Mouse (Mus musculus): ENCODE measurements at regions not wholly inside any gene's neighbourhood (a gene's known extent, or its start where the extent isn't known, plus 50 kb on each side); places are given as distances from the start of the nearest gene placed in this dataset.

DNA sequence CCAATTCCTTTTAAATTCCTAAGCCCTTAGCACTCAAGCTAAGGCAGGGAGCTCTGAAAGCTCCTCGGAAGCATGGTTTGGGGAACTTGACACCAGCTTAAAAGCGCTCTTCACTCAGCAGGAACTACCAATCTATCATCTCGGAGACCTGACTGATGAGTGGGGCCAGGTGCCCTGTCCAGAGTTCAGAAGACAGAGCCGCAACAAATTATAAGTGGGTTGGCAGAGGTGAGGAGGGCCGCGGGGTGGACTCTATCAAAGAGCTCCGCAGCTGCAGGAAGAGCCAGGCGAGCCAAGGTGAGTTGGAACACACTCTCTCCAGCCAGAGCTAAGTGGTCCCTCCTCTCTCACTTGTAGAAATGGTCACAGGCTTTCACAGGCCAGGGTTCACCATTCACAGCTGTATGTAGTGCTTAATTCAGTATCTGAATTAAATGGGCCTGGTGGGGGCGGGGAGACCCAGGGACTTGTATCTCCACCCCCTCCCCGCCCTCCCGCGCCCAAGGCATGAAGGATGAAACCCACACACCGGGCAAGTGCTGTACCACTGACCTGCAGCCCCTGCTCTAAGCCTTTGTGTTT is 180.8 kb downstream of the Stim2 start:
- no peak for DNase-seq

GRCm38 (mm10) chr5:54180192-54180611 is 181.9 kb downstream of the Stim2 start:
- peak; percentile 9 to 10 for DNase-seq

- no peak for DNase-seq
These were observed 182.5 kb downstream of the Stim2 start for GRCm38 (mm10) chr5:54180640-54181326.

DNA sequence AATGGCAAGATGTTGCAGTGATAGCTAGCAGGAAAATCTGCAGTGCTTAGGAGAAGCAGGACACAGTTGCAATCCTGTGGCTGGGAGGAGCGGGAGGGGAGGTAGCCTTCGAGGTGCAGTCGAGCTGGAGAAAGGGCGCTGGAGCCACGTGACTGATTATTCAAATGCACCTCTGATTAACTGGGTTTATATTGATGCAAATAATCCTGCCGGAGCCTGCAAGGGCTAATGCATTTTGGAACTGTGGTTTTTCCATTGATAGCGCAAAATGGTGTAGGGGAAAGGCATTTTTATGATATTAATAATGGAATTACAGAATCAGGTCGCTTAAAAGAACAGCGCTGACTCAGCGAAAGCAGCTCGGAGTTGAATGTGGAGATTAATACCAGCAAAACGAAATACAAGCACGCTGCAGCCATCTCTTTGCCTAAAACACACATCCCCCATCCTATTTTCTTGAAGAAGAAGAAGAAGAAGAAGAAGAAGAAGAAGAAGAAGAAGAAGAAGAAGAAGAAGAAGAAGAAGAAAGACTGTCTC is 183.1 kb downstream of the Stim2 start:
- no peak for DNase-seq

GRCm38 (mm10) chr5:54182754-54183153 is 184.5 kb downstream of the Stim2 start:
- no peak for DNase-seq

DNA sequence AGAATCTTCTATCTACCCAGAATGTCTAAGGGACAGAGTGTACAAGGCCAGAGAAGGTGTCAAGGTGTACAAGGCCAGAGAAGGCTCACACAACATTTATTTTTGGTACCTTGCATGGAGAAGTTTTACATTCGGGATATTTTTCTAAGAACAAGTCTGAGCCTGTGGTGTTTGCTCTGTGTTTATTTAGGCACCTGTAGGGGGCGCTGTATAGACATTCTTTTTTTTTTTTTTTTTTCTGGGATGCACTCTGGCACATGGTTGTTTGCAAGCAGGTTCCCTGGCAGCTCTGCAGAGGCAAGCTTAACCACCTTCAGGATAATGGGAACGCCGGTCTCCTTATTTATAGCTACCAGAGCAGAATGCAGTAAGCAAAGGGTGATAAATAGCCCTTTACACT is 187.4 kb downstream of the Stim2 start:
- DNase-seq = no peak

DNA sequence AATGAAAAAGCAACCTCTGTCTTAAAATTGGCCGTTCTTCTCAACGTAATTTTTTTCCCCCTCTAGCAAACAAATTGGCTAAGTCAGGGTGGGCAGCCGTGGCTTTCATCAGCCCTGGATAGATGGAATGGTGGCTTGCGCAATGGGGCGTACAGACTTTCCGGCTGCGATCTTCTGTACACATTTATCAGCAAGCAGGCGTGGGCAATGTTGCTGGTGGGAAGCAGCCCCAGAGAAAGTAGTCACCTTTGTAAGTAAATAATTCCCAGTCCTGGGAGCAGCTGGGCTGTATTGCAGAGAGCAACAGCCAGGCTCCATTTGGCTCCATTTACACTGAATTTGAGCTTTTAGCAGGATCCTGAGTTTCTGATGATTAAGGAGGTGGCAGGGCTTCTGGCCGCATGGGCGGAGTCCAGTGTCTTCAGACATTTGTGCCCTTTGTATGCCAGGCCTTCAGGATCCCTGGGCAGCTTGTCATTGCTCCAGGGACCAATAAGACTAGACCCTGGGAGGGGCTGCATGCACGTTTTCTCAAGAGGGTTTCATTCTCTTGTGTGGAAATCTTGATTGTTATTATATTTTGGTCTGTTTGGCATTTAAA is 187.9 kb downstream of the Stim2 start:
- DNase-seq = no peak

- no peak for DNase-seq
These were observed 193.4 kb downstream of the Stim2 start for GRCm38 (mm10) chr5:54191688-54192087.

DNA sequence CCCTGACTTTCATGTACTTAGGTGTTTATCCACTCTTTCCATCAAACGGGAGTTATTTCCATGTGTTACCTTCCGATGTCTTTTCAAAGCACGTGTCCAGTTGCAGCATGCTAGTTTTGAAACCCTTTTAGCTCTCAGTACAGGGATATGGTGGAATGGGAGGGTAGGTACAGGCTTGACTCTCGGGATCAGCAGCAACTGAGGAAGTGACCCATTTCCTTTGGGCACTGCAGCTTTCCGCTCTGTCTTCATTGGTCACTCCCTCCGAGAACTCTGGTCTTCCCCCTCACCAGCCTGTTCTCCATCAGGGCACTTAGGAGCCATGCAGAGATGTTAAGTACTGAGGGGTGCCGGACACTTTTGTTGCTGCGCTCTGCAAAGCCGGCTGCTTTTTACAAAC is 196.5 kb downstream of the Stim2 start:
- no peak for DNase-seq

- DNase-seq = no peak
These were observed 201.7 kb downstream of the Stim2 start for GRCm38 (mm10) chr5:54200032-54200431.

- no peak for DNase-seq
These were observed 202.3 kb downstream of the Stim2 start for GRCm38 (mm10) chr5:54200587-54200986.

DNA sequence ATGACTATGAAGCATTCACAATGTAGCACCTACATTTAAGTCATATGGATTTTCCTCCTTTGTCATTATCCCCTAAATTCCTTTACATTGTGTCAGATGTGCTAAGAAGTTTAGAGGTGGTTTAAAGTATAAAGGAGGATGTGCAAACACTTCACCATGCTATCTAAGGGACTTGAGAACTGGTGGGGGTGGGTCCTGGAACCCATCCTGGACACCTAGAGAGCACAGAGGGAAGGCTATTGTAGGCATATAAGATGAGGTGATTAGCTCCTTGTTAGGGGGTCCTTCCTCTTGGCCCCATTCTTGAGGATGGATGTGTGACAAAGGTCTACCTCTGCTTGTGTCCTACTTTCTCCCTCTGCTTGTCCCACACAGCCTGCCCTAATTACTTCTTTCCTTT is 213.2 kb downstream of the Stim2 start:
- no peak for DNase-seq

DNA sequence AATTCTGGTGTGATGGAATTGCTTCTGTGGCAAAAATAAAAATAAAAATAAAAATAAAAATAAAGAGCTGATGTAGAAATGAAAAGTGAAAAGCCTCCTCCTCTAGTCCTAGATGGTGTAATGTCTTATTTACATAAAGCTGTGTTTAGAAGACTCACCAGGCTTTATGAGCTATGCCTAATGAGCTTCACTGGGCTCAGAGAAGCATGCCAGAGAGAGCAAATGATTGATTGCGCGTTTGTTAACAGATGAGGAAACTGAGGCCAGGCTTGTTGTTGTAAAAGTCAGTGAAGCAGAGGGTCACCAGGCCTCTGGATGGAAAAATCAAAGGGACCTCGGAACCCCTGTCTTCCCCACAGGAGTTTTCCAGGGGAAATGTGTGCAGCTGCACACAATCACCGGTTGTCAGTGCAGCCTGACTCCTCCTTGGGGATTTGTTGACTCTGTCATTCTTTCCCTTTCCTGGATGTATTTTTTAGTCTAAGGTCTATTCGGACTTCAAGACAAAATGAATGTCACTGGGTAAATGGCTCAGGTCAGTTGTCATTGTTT is 213.8 kb downstream of the Stim2 start:
- no peak for DNase-seq

DNA sequence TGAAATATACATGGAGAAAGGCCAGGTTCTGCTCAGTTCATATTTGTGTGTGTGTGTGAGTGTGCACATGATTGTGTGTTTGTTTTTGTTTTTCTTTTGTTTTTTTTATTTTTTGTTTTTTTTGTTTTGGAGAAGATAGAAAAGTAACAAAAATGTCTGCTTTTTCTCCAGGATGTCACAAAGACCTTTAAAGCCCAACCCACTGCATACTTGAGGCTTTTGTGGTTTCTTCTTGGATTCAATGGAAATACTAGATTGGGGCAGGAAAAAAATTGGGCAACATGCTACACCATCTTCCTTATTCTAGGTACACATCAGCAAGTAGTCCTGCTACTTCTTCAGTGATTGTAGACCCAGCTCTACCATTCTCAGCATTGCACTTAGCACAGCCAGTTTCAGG is 226.7 kb downstream of the Stim2 start:
- DNase-seq = no peak

DNA sequence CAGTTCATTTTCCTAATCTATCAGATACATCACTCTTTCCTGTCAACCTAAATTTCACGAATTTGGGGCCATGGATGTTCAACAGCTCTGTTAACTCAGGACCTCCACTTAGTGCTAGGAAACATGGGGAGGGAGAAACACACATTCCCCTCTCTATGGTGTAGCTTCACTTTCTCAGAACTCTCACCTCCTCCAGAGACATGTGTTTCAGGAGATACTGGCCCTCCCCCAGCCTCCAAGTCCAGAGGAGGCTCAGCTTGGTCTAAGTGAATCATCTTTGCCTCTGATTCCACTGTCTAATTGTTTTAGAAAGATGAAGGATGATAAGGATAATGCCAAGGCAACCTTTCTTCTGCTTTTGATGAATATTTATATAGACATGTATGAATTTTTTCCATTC is 236.3 kb downstream of the Stim2 start:
- DNase-seq = no peak

GRCm38 (mm10) chr5:54235226-54235625 is 236.9 kb downstream of the Stim2 start:
- DNase-seq = no peak

DNA sequence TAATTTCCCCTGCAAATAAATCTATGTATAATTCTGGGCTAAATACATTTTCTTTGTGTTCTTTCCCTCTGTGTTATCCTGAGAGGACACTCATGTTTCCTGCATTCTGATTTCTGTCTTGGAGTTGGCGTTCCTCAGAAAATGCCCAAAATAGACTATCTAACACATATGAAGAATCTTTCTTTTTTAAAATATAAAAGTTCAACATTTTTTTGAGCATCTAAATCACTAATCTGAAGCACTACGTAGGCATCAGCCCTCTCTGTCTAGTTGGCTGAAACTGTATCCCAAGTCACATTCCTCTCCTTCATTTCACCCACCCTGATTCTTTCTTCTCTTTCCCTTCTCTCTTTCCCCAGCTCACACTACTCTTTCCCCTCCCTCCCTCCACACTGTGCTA is 238.9 kb downstream of the Stim2 start:
- no peak for DNase-seq

GRCm38 (mm10) chr5:54238646-54239167 is 240.4 kb downstream of the Stim2 start:
- no peak for DNase-seq

GRCm38 (mm10) chr5:54239586-54239985 is 241.3 kb downstream of the Stim2 start:
- no peak for DNase-seq

DNA sequence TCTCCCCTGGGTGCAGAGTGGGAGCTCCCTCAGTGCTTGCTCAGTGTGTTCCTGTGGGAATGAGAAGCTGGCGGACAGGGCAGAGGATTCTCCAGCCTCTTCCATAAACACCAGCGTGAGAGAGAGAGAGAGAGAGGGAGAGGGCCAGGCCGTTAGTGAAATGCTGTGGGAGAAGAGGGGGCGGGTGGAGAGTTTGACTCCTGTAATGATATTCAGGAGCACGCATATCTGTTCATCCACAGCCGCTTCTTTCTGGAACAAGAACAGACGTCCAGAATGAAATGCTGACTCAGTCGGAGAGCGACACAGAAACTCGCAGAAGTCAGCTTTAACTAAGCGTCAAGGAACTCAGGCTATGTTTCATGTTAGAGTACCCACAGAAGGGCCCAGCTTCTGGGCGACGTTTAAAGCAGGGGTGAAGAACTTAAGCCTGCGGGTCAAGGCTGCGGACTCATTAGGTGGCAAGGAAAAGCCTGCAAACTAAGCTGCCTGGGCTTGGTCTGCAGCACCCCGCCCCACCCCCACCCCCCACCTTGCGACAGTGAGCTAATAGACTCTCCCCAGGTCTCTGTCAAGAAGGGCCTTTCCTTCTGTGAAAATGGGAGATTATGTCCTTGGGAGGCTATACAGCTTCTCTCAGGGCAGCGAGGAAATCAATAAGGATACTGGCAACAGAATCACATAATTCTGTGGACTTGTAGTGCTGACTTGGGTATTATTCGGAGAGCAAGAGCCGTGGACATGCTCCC is 243.0 kb downstream of the Stim2 start:
- no peak for DNase-seq

DNA sequence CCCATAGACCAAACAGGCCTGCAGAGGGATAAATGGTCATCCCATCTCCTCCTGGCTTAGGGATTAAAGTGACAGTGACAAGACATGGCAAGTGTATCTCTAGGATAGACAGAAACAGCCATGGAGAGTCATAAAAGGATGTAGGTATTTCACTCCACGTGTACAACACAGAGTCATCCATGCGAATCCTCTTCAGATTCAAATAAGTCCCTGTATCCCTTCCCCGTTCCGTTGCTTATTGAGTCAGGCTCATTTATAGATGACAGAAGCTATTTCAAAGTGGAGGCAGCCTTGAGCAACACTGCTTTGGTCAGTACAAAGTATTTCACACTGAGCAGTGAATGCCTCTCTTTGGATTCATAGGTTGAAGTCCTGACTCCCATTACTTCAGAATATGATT is 243.8 kb downstream of the Stim2 start:
- no peak for DNase-seq

GRCm38 (mm10) chr5:54252038-54252437 is 253.7 kb downstream of the Stim2 start:
- no peak for DNase-seq

DNA sequence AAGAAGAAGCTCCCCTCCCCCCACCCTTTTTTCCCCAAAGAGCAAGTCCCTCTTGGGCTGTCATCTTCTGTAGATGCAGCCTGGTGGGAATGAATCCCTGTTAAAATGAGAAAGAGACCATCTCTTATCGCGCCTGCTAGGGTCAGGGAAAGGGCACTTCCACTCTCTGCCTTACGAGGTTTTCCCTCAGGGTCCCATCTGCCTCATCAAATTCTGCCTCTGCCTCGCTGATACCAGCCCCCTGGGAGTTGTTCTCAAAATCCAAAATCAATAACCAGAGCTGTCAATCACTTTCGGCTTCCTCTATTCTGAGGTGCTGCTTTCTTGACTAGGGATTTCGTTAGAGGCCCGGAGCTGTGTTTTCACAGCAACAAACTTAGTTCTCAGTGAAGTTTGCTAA is 255.7 kb downstream of the Stim2 start:
- DNase-seq = no peak

All from kidney, adult 8-10 months (tissue).